Mouse (Mus musculus) hindbrain, embryonic 15.5 days (tissue): Measurements from ENCODE around the gene Ptprd. TPM values are rescaled to one million over a fixed set of nuclear protein-coding genes. Genes with fewer than 3 reads are reported as not detected.
A peak's percentile ranks its signal among the peaks of the same experiment; 100 is the strongest.
"Not testable (repeated sequence)": the region's sequence is repeated elsewhere in the genome, so short reads cannot be mapped to it uniquely, and the experiment has no call there.

Experiments
- ATAC-seq: fragments of 200-750 bp; cut with Nextera tagmentation; 2 replicates; pipeline ENCODE4 v1.8.0; 2017; ENCODE audit warnings: low read depth, moderate number of reproducible peaks, moderate TSS enrichment; ENCODE audit not compliant: low FRiP score
- H3K27ac ChIP-seq: fragments of 300-500 bp; sonication (generic); replicated peaks from 2 replicates; pipeline ENCODE4 v1.5.1; 2015; ENCODE audit warnings: mild to moderate bottlenecking, inconsistent platforms
- H3K27me3 ChIP-seq: fragments of 300-500 bp; sonication (generic); 2 replicates; pipeline ENCODE4 v1.6.1; 2015; ENCODE audit warnings: control low read depth, inconsistent platforms
- H3K36me3 ChIP-seq: fragments of 300-500 bp; sonication (generic); 2 replicates; pipeline ENCODE4 v1.6.1; 2015; ENCODE audit warnings: control low read depth, inconsistent platforms
- H3K4me1 ChIP-seq: fragments of 300-500 bp; sonication (generic); replicated peaks from 2 replicates; pipeline ENCODE4 v1.6.1; 2015; ENCODE audit warnings: control low read depth, inconsistent platforms
- H3K4me2 ChIP-seq: fragments of 300-500 bp; sonication (generic); 2 replicates; pipeline ENCODE4 v1.6.1; 2015; ENCODE audit warnings: moderate library complexity, mild to moderate bottlenecking, inconsistent platforms
- H3K4me3 ChIP-seq: fragments of 300-500 bp; sonication (generic); 2 replicates; pipeline ENCODE4 v1.5.1; 2015; ENCODE audit warnings: mild to moderate bottlenecking, inconsistent platforms
- H3K9ac ChIP-seq: fragments of 300-500 bp; sonication (generic); 2 replicates; pipeline ENCODE4 v1.6.1; 2015; ENCODE audit warnings: inconsistent platforms
- H3K9me3 ChIP-seq: fragments of 300-500 bp; sonication (generic); 2 replicates; pipeline ENCODE4 v1.6.1; 2016; ENCODE audit warnings: control low read depth, inconsistent platforms
- WGBS: fragments of 180-500 bp; shearing (Covaris S2); methylation state at CpG from one replicate; pipeline ENCODE4 v1.1.7; 2015; 5-methylcytosine and 5-hydroxymethylcytosine counted together
- polyA plus RNA-seq: library from polyadenylated mRNA; unstranded; fragments of >200 nt; fragmentation: Nextera tagmentation; extraction: Ambion mirVana; gene quantifications from 2 replicates; pipeline ENCODE4 v1.2.1, GENCODE M21; 2015

Ptprd gene
- polyA plus RNA-seq, 1 experiment from 2014 or later, result 78.2 TPM

- H3K4me1 ChIP-seq, result peaks cover 9% of the 10 kb centered on the region; the same call in 1 of the 2 replicates
- ATAC-seq, result peak; percentile 84
- peak overlapping the region; percentile 98 for H3K27ac ChIP-seq
- no peaks in the 10 kb centered on the region for H3K36me3 ChIP-seq
- no peaks in the 10 kb centered on the region for H3K9me3 ChIP-seq
- peak overlapping the region; percentile 86 for H3K4me3 ChIP-seq
- H3K4me2 ChIP-seq, result peak overlapping the region; percentile 80
- under 1% methylated on average over 88 of the region's 99 CpGs for WGBS
- H3K9ac ChIP-seq, result peak overlapping the region; percentile 92
- no peaks in the 10 kb centered on the region for H3K27me3 ChIP-seq
Measured at GRCm38 (mm10) chr4:76449466-76450350, 1762.1 kb downstream of the Ptprd start.

- Histone ChIP-seq H3K36me3 (no peaks in the 10 kb centered on the region), H3K4me1 (peaks cover 14% of the 10 kb centered on the region), H3K9me3 (no peaks in the 10 kb centered on the region), H3K27me3 (no peaks in the 10 kb centered on the region), H3K4me3 (peak overlapping the region; percentile 86), H3K9ac (peak overlapping the region; percentile 92), H3K27ac (peak overlapping the region; percentile 98), H3K4me2 (peak overlapping the region; percentile 80)
- WGBS, result under 1% methylated on average over 24 of the region's 24 CpGs
- ATAC-seq, result no peak
Measured at GRCm38 (mm10) chr4:76448678-76449465, 1762.9 kb downstream of the Ptprd start.

GRCm38 (mm10) chr4:76447396-76447795 is 1764.4 kb downstream of the Ptprd start:
- Histone ChIP-seq H3K4me2 (peak overlapping the region; percentile 80), H3K27me3 (no peaks in the 10 kb centered on the region), H3K9ac (0 out of 2 replicates have a peak overlapping the region, but pooled peaks have one; percentile 19), H3K9me3 (no peaks in the 10 kb centered on the region), H3K4me3 (peak overlapping the region; percentile 86), H3K4me1 (peaks cover 20% of the 10 kb centered on the region), H3K36me3 (no peaks in the 10 kb centered on the region), H3K27ac (no peak overlapping the region)
- ATAC-seq, result no peak

- H3K4me1 ChIP-seq, result peaks cover 21% of the 10 kb centered on the region
- peak overlapping the region; percentile 80 for H3K4me2 ChIP-seq
- no peak for ATAC-seq
- WGBS, result 65% methylated on average over 4 of the region's 4 CpGs
- H3K27me3 ChIP-seq, result no peaks in the 10 kb centered on the region
- no peaks in the 10 kb centered on the region for H3K36me3 ChIP-seq
- no peaks in the 10 kb centered on the region for H3K9me3 ChIP-seq
- H3K9ac ChIP-seq, result 0 out of 2 replicates have a peak overlapping the region, but pooled peaks have one; percentile 11
- 0 out of 2 replicates have a peak overlapping the region, but pooled peaks have one; percentile 4 for H3K4me3 ChIP-seq
- H3K27ac ChIP-seq, result no peak overlapping the region
Measured at GRCm38 (mm10) chr4:76444778-76445177, 1767.0 kb downstream of the Ptprd start.

GRCm38 (mm10) chr4:76443553-76443952 is 1768.2 kb downstream of the Ptprd start:
- no peak overlapping the region for H3K9ac ChIP-seq
- H3K4me3 ChIP-seq, result no peak overlapping the region
- ATAC-seq, result no peak
- WGBS, result 73% methylated on average over 4 of the region's 4 CpGs
- H3K27ac ChIP-seq, result no peak overlapping the region
- H3K4me1 ChIP-seq, result peaks cover 30% of the 10 kb centered on the region
- H3K36me3 ChIP-seq, result no peaks in the 10 kb centered on the region
- no peaks in the 10 kb centered on the region for H3K27me3 ChIP-seq
- no peaks in the 10 kb centered on the region for H3K9me3 ChIP-seq
- H3K4me2 ChIP-seq, result peak overlapping the region; percentile 22

- H3K4me1 ChIP-seq, result peaks cover 54% of the 10 kb centered on the region
- WGBS, result 33% methylated on average over 6 of the region's 6 CpGs
- no peaks in the 10 kb centered on the region for H3K36me3 ChIP-seq
- no peak overlapping the region for H3K9ac ChIP-seq
- no peak overlapping the region for H3K4me3 ChIP-seq
- H3K9me3 ChIP-seq, result no peaks in the 10 kb centered on the region
- H3K4me2 ChIP-seq, result peak overlapping the region; percentile 33
- H3K27ac ChIP-seq, result no peak overlapping the region
- H3K27me3 ChIP-seq, result no peaks in the 10 kb centered on the region
- no peak for ATAC-seq
Measured at GRCm38 (mm10) chr4:76440791-76441364, 1770.9 kb downstream of the Ptprd start.

- peaks cover 47% of the 10 kb centered on the region for H3K4me1 ChIP-seq
- H3K36me3 ChIP-seq, result no peaks in the 10 kb centered on the region
- no peak overlapping the region for H3K4me3 ChIP-seq
- no peak; the same call in 1 of the 2 replicates for ATAC-seq
- H3K9ac ChIP-seq, result no peak overlapping the region
- 36% methylated on average over 6 of the region's 6 CpGs for WGBS
- no peaks in the 10 kb centered on the region for H3K9me3 ChIP-seq
- H3K27me3 ChIP-seq, result no peaks in the 10 kb centered on the region
- peak overlapping the region; percentile 38; the same call in 1 of the 2 replicates for H3K27ac ChIP-seq
- no peak overlapping the region for H3K4me2 ChIP-seq
Measured at GRCm38 (mm10) chr4:76438496-76439079, 1773.2 kb downstream of the Ptprd start.

GRCm38 (mm10) chr4:76438068-76438467 is 1773.7 kb downstream of the Ptprd start:
- H3K4me2 ChIP-seq, result no peak overlapping the region
- no peaks in the 10 kb centered on the region for H3K27me3 ChIP-seq
- no peak overlapping the region for H3K4me3 ChIP-seq
- H3K9ac ChIP-seq, result no peak overlapping the region
- no peaks in the 10 kb centered on the region for H3K36me3 ChIP-seq
- WGBS, result 45% methylated on average over 4 of the region's 4 CpGs
- peak; percentile 36; the same call in 1 of the 2 replicates for ATAC-seq
- no peaks in the 10 kb centered on the region for H3K9me3 ChIP-seq
- peaks cover 43% of the 10 kb centered on the region for H3K4me1 ChIP-seq
- no peak overlapping the region for H3K27ac ChIP-seq

GRCm38 (mm10) chr4:76435920-76436319 is 1775.8 kb downstream of the Ptprd start:
- WGBS, result 64% methylated on average over 5 of the region's 5 CpGs
- H3K9ac ChIP-seq, result no peak overlapping the region
- no peak overlapping the region for H3K27ac ChIP-seq
- no peaks in the 10 kb centered on the region for H3K27me3 ChIP-seq
- H3K36me3 ChIP-seq, result no peaks in the 10 kb centered on the region
- no peak overlapping the region for H3K4me2 ChIP-seq
- 0 out of 2 replicates have a peak, but pooled peaks have one; percentile 13 for ATAC-seq
- H3K9me3 ChIP-seq, result no peaks in the 10 kb centered on the region
- H3K4me3 ChIP-seq, result no peak overlapping the region
- peaks cover 41% of the 10 kb centered on the region for H3K4me1 ChIP-seq

- no peak for ATAC-seq
Measured at GRCm38 (mm10) chr4:76429769-76430168, 1782.0 kb downstream of the Ptprd start.

GRCm38 (mm10) chr4:76427036-76427435 is 1784.7 kb downstream of the Ptprd start:
- 95% methylated on average over 3 of the region's 3 CpGs for WGBS
- H3K36me3 ChIP-seq, H3K9me3 ChIP-seq, H3K9ac ChIP-seq, H3K27ac ChIP-seq, ATAC-seq, H3K4me3 ChIP-seq, H3K4me2 ChIP-seq, H3K27me3 ChIP-seq: not testable (repeated sequence)
- H3K4me1 ChIP-seq, result 0 out of 2 replicates have a peak, but pooled peaks cover 22% of the 10 kb centered on the region

More at GRCm38 (mm10) chr4:76429769-76430168, 1782.0 kb downstream of the Ptprd start:
- Histone ChIP-seq H3K4me3 (no peak overlapping the region), H3K4me1 (0 out of 2 replicates have a peak, but pooled peaks cover 19% of the 10 kb centered on the region), H3K9me3 (no peaks in the 10 kb centered on the region), H3K27ac (0 out of 2 replicates have a peak overlapping the region, but pooled peaks have one; percentile 1), H3K27me3 (no peaks in the 10 kb centered on the region), H3K9ac (no peak overlapping the region), H3K4me2 (no peak overlapping the region), H3K36me3 (no peaks in the 10 kb centered on the region)
- 48% methylated on average over 3 of the region's 3 CpGs for WGBS
